Mouse (Mus musculus) gastrocnemius, postnatal 10 days (tissue): Measurements from ENCODE around the gene Plppr2. TPM values are rescaled to one million over a fixed set of nuclear protein-coding genes. Genes with fewer than 3 reads are reported as not detected.

Experiments
- total RNA-seq, 2 experiments: library from RNA; stranded (reverse); gene quantifications; 2 replicates each; pipeline ENCODE4 v1.2.3; 2021

Plppr2 gene
- total RNA-seq, 2 experiments from 2014 or later: 2.3 to 3.3 TPM

Other genes with a start within 250 kb of the Plppr2 start
- gene Ldlr, start 213.6 kb upstream of the Plppr2 start, total RNA-seq: 10 to 100 TPM; 11.4 to 11.8 TPM
- 1 to 10 TPM; 6.1 to 7.3 TPM for gene Spc24, start 176.7 kb upstream of the Plppr2 start, total RNA-seq
- 10 to 100 TPM; 27.4 to 31.6 TPM for gene Kank2, start 138.3 kb upstream of the Plppr2 start, total RNA-seq
- gene Angptl8, start 101.5 kb upstream of the Plppr2 start, total RNA-seq: under 1 TPM in 1 of 2 experiments, not detected in 1; 0.43 TPM
- gene Dock6, start 84.4 kb upstream of the Plppr2 start, total RNA-seq: 10 to 100 TPM; 26.9 to 32.9 TPM
- gene Rab3d, start 18.8 kb upstream of the Plppr2 start, total RNA-seq: 1 to 10 TPM; 5.4 to 6.2 TPM
- under 1 TPM; 0.45 to 0.97 TPM for gene Ccdc159, start 9.6 kb upstream of the Plppr2 start, total RNA-seq
- 10 to 100 TPM; 13.0 to 16.9 TPM for gene Tmem205, start 9.5 kb upstream of the Plppr2 start, total RNA-seq
- gene Swsap1, start 18.7 kb downstream of the Plppr2 start, total RNA-seq: 1 to 10 TPM; 3.1 to 3.6 TPM
- 1 to 10 TPM; 3.8 to 5.5 TPM for gene Epor, start 26.5 kb downstream of the Plppr2 start, total RNA-seq
- under 1 TPM; 0.47 to 0.75 TPM for gene Rgl3, start 52.4 kb downstream of the Plppr2 start, total RNA-seq
- gene Ccdc151, start 65.6 kb downstream of the Plppr2 start, total RNA-seq: not detected
- 10 to 100 TPM; 35.4 to 41.7 TPM for gene Prkcsh, start 65.8 kb downstream of the Plppr2 start, total RNA-seq
- gene Elavl3, start 115.0 kb downstream of the Plppr2 start, total RNA-seq: under 1 TPM; 0.28 to 0.41 TPM
- not detected for gene Gm49318, start 134.2 kb downstream of the Plppr2 start, total RNA-seq
- 1 to 10 TPM; 3.1 to 4.6 TPM for gene Zfp653, start 134.3 kb downstream of the Plppr2 start, total RNA-seq
- 10 to 100 TPM; 51.8 to 58.5 TPM for gene Ecsit, start 148.4 kb downstream of the Plppr2 start, total RNA-seq
- gene Cnn1, start 162.2 kb downstream of the Plppr2 start, total RNA-seq: 1 to 10 TPM; 4.4 to 5.5 TPM
- 10 to 100 TPM; 33.4 to 39.7 TPM for gene Elof1, start 180.1 kb downstream of the Plppr2 start, total RNA-seq
- gene Acp5, start 198.7 kb downstream of the Plppr2 start, total RNA-seq: 100 to 1,000 TPM in 1 of 2 experiments, 1 to 10 TPM in 1; 1.4 to 124 TPM
- gene Pigyl, start 219.8 kb downstream of the Plppr2 start, total RNA-seq: 10 to 100 TPM; 34.4 to 34.7 TPM